21 mouse cellular contexts compared by ENCODE assay signal in the genomic region with DNA sequence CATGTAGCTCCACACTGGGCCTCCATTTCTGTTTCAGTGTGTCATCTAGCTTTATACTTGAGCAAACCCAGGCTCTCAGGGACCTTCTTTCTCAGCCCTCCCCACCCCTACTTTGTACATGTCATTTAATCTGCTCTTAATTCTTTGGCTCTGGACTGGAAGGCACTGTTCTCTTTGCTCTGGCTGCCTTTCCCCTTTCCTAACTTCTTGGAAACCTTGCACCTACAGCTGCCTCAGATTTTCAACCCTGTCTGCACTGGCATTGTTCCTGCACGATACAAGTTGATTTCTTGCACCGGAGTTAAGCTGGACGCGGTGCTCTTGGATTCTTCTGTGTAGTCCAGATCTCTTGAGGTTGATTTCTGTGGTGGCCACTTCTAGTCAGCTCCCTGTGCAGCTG. TPM values are rescaled to one million over a fixed set of nuclear protein-coding genes. Genes with fewer than 3 reads are reported as not detected.
DNase-seq lines count a peak whose midpoint lies in the region; ATAC-seq and TF ChIP-seq lines count a peak whose summit lies in the region.
"Had no signal": no experiment of that assay in that cellular context is flagged by ENCODE, and none has a peak within 500 bp of the region (broad histone marks: within the 10 kb centered on the region; RNA-seq: fewer than 3 reads in every experiment).

No protein-coding gene starts in this region.

- WGBS in heart, embryonic 12.5 days: 93% methylated on average over 4 of the region's 4 CpGs
- 93% methylated on average over 4 of the region's 4 CpGs for WGBS in lung, postnatal 0 days
- WGBS in midbrain, embryonic 11.5 days: 93% methylated on average over 4 of the region's 4 CpGs

- H3K27me3 ChIP-seq in heart, embryonic 12.5 days (replicated peaks): no peaks in the 10 kb centered on the region
- no peaks in the 10 kb centered on the region for H3K27me3 ChIP-seq in testis, adult 2 months (ENCODE audit: control insufficient read depth, insufficient read depth, low read length)
- no peaks in the 10 kb centered on the region for H3K27me3 ChIP-seq in lung, postnatal 0 days (replicated peaks; ENCODE audit: insufficient read depth, low read length)
- H3K27me3 ChIP-seq in midbrain, embryonic 11.5 days (ENCODE audit: control insufficient read depth, insufficient read depth, low read length): no peaks in the 10 kb centered on the region
- H3K27me3 ChIP-seq: forebrain, embryonic 12.5 days; neural tube, embryonic 15.5 days; stomach, embryonic 15.5 days had no signal

- DNase-seq in heart, adult 11 months: peak; percentile 97
- DNase-seq in testis, postnatal 10 days (ENCODE audit: low spot score): no peak
- peak; percentile 38 for DNase-seq in gastrocnemius, postnatal 14 days
- peak; percentile 84 for DNase-seq in skeletal muscle tissue, adult 2 months (ENCODE audit: low read depth, low spot score)
- no peak for DNase-seq in lung, postnatal 0 days (ENCODE audit: low spot score)
- DNase-seq in midbrain, embryonic 11.5 days (ENCODE audit: low spot score, missing footprints): no peak
- DNase-seq: adrenal gland, adult 2 months; B cell, adult 2 months; cerebellum, adult 11 months; cerebellum, postnatal 14 days; kidney, postnatal 36 days; liver; lung, adult 18-20 months; thymus, postnatal 25 days had no signal

- no peak for ATAC-seq in heart, embryonic 12.5 days (ENCODE audit: insufficient number of reproducible peaks, low FRiP score)
- ATAC-seq in lung, postnatal 0 days: no peak
- ATAC-seq in midbrain, embryonic 11.5 days (ENCODE audit: low FRiP score): no peak
- ATAC-seq: midbrain, embryonic 16.5 days had no signal

- no peak for TF ChIP-seq CTCF in testis, adult 2 months (IDR thresholded peaks at IDR 0.05; ENCODE audit: control insufficient read depth, insufficient read depth, insufficient replicate concordance, low read depth, low read length)
- no peak for TF ChIP-seq CTCF in lung, postnatal 0 days (IDR thresholded peaks at IDR 0.05)

- no peak overlapping the region for H3K27ac ChIP-seq in heart, embryonic 12.5 days (ENCODE audit: poor library complexity, severe bottlenecking)
- H3K27ac ChIP-seq in testis, adult 2 months (ENCODE audit: control insufficient read depth, insufficient read depth, low read depth, low read length): peak overlapping the region; percentile 65; the same call in 1 of the 2 replicates
- no peak overlapping the region for H3K27ac ChIP-seq in lung, postnatal 0 days (ENCODE audit: low read length)
- no peak overlapping the region for H3K27ac ChIP-seq in midbrain, embryonic 11.5 days (ENCODE audit: low read depth, low read length)
- H3K27ac ChIP-seq: forebrain, embryonic 12.5 days; hindbrain, embryonic 14.5 days; neural tube, embryonic 15.5 days; stomach, embryonic 15.5 days had no signal

- no peak for TF ChIP-seq EP300 in lung, postnatal 0 days (IDR thresholded peaks at IDR 0.05)

- no peak for TF ChIP-seq POLR2A in testis, adult 2 months (IDR thresholded peaks at IDR 0.05; ENCODE audit: control insufficient read depth, low read depth, low read length)

- intact Hi-C loops in gastrocnemius, postnatal 14 days (cut with DNase I; ENCODE audit: low total_unique reads): no loop called here

- no peak overlapping the region for H3K9ac ChIP-seq in heart, embryonic 12.5 days
- H3K9ac ChIP-seq in lung, postnatal 0 days (replicated peaks; ENCODE audit: low read depth): no peak overlapping the region
- no peak overlapping the region for H3K9ac ChIP-seq in midbrain, embryonic 11.5 days (ENCODE audit: low read length)
- H3K9ac ChIP-seq: forebrain, embryonic 12.5 days; hindbrain, embryonic 14.5 days; neural tube, embryonic 15.5 days; stomach, embryonic 15.5 days had no signal

- H3K4me1 ChIP-seq in heart, embryonic 12.5 days (replicated peaks): peaks cover 22% of the 10 kb centered on the region
- peaks cover 7% of the 10 kb centered on the region for H3K4me1 ChIP-seq in testis, adult 2 months (ENCODE audit: control insufficient read depth, insufficient read depth, low read length)
- H3K4me1 ChIP-seq in lung, postnatal 0 days (ENCODE audit: insufficient read depth, low read depth, low read length): 0 out of 2 replicates have a peak, but pooled peaks cover 6% of the 10 kb centered on the region
- peaks cover 5% of the 10 kb centered on the region for H3K4me1 ChIP-seq in midbrain, embryonic 11.5 days (ENCODE audit: control insufficient read depth, insufficient read depth, low read length)

- no peak overlapping the region for H3K4me2 ChIP-seq in heart, embryonic 12.5 days
- H3K4me2 ChIP-seq in lung, postnatal 0 days (replicated peaks; ENCODE audit: low read depth, low read length): no peak overlapping the region
- no peak overlapping the region for H3K4me2 ChIP-seq in midbrain, embryonic 11.5 days
- H3K4me2 ChIP-seq: forebrain, embryonic 12.5 days; hindbrain, embryonic 14.5 days; neural tube, embryonic 15.5 days; stomach, embryonic 15.5 days had no signal

- no peaks in the 10 kb centered on the region for H3K9me3 ChIP-seq in heart, embryonic 12.5 days (replicated peaks)
- H3K9me3 ChIP-seq in lung, postnatal 0 days (ENCODE audit: low read length): no peaks in the 10 kb centered on the region
- H3K9me3 ChIP-seq in midbrain, embryonic 11.5 days (ENCODE audit: control insufficient read depth, low read length): no peaks in the 10 kb centered on the region
- H3K9me3 ChIP-seq: forebrain, embryonic 12.5 days; neural tube, embryonic 15.5 days; stomach, embryonic 15.5 days had no signal

- H3K36me3 ChIP-seq in heart, embryonic 12.5 days: peaks cover 18% of the 10 kb centered on the region
- H3K36me3 ChIP-seq in testis, adult 2 months (ENCODE audit: control insufficient read depth, insufficient read depth, low read length): no peaks in the 10 kb centered on the region
- no peaks in the 10 kb centered on the region for H3K36me3 ChIP-seq in lung, postnatal 0 days (ENCODE audit: insufficient read depth, low read length)
- peaks cover 5% of the 10 kb centered on the region; the same call in 1 of the 2 replicates for H3K36me3 ChIP-seq in midbrain, embryonic 11.5 days (ENCODE audit: control insufficient read depth, insufficient read depth, low read length)

- no peak overlapping the region for H3K4me3 ChIP-seq in heart, embryonic 12.5 days
- no peak overlapping the region for H3K4me3 ChIP-seq in testis, adult 2 months (ENCODE audit: control insufficient read depth, low read depth, low read length)
- H3K4me3 ChIP-seq in lung, postnatal 0 days (ENCODE audit: low read depth, low read length): no peak overlapping the region
- H3K4me3 ChIP-seq in midbrain, embryonic 11.5 days (ENCODE audit: low read depth, low read length): no peak overlapping the region
- H3K4me3 ChIP-seq: forebrain, embryonic 12.5 days; neural tube, embryonic 15.5 days; stomach, embryonic 15.5 days had no signal

RNA-seq across cellular contexts. Expression of gene Glrx3, which starts 5.5 kb away (rescaled TPM):
- polyA plus RNA-seq in heart, embryonic 12.5 days (2016; fragmentation: Nextera tagmentation; extraction: Ambion mirVana): 173 and 177 TPM in 2 replicates
- 378 and 425 TPM in 2 replicates for polyA plus RNA-seq in testis, adult 2 months (2012; rRNA removed)
- total RNA-seq in gastrocnemius, postnatal 14 days (2021): 10 to 100 TPM; 83.3 to 90.5 TPM
- polyA plus RNA-seq in lung, postnatal 0 days (2015; fragmentation: Nextera tagmentation; extraction: Ambion mirVana): 110 and 113 TPM in 2 replicates
- 333 and 344 TPM in 2 replicates for polyA plus RNA-seq in midbrain, embryonic 11.5 days (2014; fragmentation: Nextera tagmentation; extraction: Ambion mirVana)

RNA-seq across cellular contexts. Expression of gene 9430038I01Rik, which starts 32.4 kb away (rescaled TPM):
- 15.1 and 16.8 TPM in 2 replicates for polyA plus RNA-seq in heart, embryonic 12.5 days (2016; fragmentation: Nextera tagmentation; extraction: Ambion mirVana)
- polyA plus RNA-seq in testis, adult 2 months (2012; rRNA removed): 1.6 and 2.6 TPM in 2 replicates
- 1 to 10 TPM; 3.6 to 4.6 TPM for total RNA-seq in gastrocnemius, postnatal 14 days (2021)
- 20.8 and 21.9 TPM in 2 replicates for polyA plus RNA-seq in lung, postnatal 0 days (2015; fragmentation: Nextera tagmentation; extraction: Ambion mirVana)
- 14.9 and 15.3 TPM in 2 replicates for polyA plus RNA-seq in midbrain, embryonic 11.5 days (2014; fragmentation: Nextera tagmentation; extraction: Ambion mirVana)

Comparison
In these comparisons a context has a peak if more than half of its experiments do, and no peak if none do; other contexts are left out.
1. DNase-seq: peak in heart, adult 11 months (single experiment), gastrocnemius, postnatal 14 days (single experiment) and skeletal muscle tissue, adult 2 months (single experiment); none in testis, postnatal 10 days (single experiment), lung, postnatal 0 days (single experiment) and midbrain, embryonic 11.5 days (single experiment).